Mouse (Mus musculus) stomach, embryonic 14.5 days (tissue): ENCODE results near the gene Ripor1. TPM values are rescaled to one million over a fixed set of nuclear protein-coding genes. Genes with fewer than 3 reads are reported as not detected.
"Not testable (repeated sequence)": the region's sequence is repeated elsewhere in the genome, so short reads cannot be mapped to it uniquely, and the experiment has no call there.

ENCODE experiments used
- ATAC-seq: fragments of 200-750 bp; cut with Nextera tagmentation; 2 replicates; pipeline ENCODE4 v1.8.0; 2017; ENCODE audit warnings: low read depth, moderate TSS enrichment; ENCODE audit not compliant: insufficient number of reproducible peaks, insufficient read depth, low FRiP score
- H3K27ac ChIP-seq: fragments of 300-500 bp; sonication (generic); 2 replicates; pipeline ENCODE4 v1.5.1; 2014; ENCODE audit warnings: mild to moderate bottlenecking, low read length, moderate library complexity, mixed read lengths
- H3K27me3 ChIP-seq: fragments of 300-500 bp; sonication (generic); 2 replicates; pipeline ENCODE4 v1.6.1; 2014; ENCODE audit warnings: low read length, control low read depth, mixed read lengths; ENCODE audit not compliant: control insufficient read depth, insufficient read depth
- H3K36me3 ChIP-seq: fragments of 300-500 bp; sonication (generic); 2 replicates; pipeline ENCODE4 v1.6.1; 2014; ENCODE audit warnings: mild to moderate bottlenecking, control low read depth, low read length, moderate library complexity, mixed read lengths; ENCODE audit not compliant: control insufficient read depth, insufficient read depth
- H3K4me1 ChIP-seq: fragments of 300-500 bp; sonication (generic); 2 replicates; pipeline ENCODE4 v1.6.1; 2014; ENCODE audit warnings: low read length, control low read depth, mixed read lengths; ENCODE audit not compliant: control insufficient read depth, insufficient read depth
- H3K4me2 ChIP-seq: fragments of 300-500 bp; sonication (generic); replicated peaks from 2 replicates; pipeline ENCODE4 v1.6.1; 2014; ENCODE audit warnings: low read depth, low read length, control low read depth
- H3K4me3 ChIP-seq: fragments of 300-500 bp; sonication (generic); 2 replicates; pipeline ENCODE4 v1.5.1; 2014; ENCODE audit warnings: low read depth, low read length, control low read depth
- H3K9ac ChIP-seq: fragments of 300-500 bp; sonication (generic); replicated peaks from 2 replicates; pipeline ENCODE4 v1.6.1; 2014; ENCODE audit warnings: low read depth, mild to moderate bottlenecking, control low read depth, low read length, moderate library complexity, mixed read lengths
- H3K9me3 ChIP-seq: fragments of 300-500 bp; sonication (generic); 2 replicates; pipeline ENCODE4 v1.6.1; 2016; ENCODE audit warnings: low read depth, low read length, control low read depth; ENCODE audit not compliant: control insufficient read depth
- WGBS: fragments of 180-500 bp; shearing (Covaris S2); extraction: QIAGEN DNeasy Blood & Tissue Kit; methylation state at CpG from one replicate; pipeline ENCODE4 v1.1.7; 2014; 5-methylcytosine and 5-hydroxymethylcytosine counted together
- polyA plus RNA-seq: library from polyadenylated mRNA; unstranded; fragments of >200 nt; fragmentation: Nextera tagmentation; extraction: Ambion mirVana; gene quantifications from 2 replicates; pipeline ENCODE4 v1.2.1, GENCODE M21; 2014

Gene Ripor1
- polyA plus RNA-seq = 18.5 and 20.8 TPM in 2 replicates

GRCm38 (mm10) chr8:105604804-105605381, at the start of gene Ripor1:
Gene Ripor1, plus strand, starts transcription at chr8:105605255.
- Histone ChIP-seq H3K27ac (peak within 1 kb of the TSS; percentile 88), H3K4me3 (peak within 1 kb of the TSS; percentile 68), H3K4me2 (peak within 1 kb of the TSS; percentile 91), H3K9me3 (no peaks in the 10 kb centered on the region), H3K9ac (peak within 1 kb of the TSS; percentile 79), H3K27me3 (no peaks in the 10 kb centered on the region), H3K36me3 (no peaks in the 10 kb centered on the region), H3K4me1 (peaks cover 17% of the 10 kb centered on the region)
- ATAC-seq = peak; percentile 80
- WGBS = under 1% methylated on average over 37 of the region's 42 CpGs

DNA sequence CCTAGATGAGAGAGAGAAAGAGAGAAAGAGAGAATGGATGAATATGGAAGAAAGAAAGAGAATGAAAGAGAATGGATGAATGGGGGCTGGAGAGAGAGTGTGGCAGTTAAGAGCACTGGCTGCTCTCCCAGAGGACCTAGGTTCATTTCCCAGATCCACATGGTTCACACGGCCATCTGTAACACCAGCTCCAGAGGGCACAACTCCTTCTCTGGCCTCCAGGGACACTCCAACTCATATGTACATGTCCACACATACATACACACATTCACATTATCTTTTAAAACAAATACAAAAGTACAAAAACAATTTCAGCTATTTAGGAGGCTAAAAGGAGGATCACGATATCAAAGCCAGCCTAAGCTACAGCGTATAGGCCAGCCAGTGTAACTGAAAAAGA, 42.2 kb upstream of the Ripor1 start:
- ATAC-seq = no peak
- WGBS = 82% methylated on average over 3 of the region's 3 CpGs
- H3K9ac ChIP-seq = no peak overlapping the region
- no peaks in the 10 kb centered on the region for H3K9me3 ChIP-seq
- peaks cover 3% of the 10 kb centered on the region; the same call in 1 of the 2 replicates for H3K36me3 ChIP-seq
- peaks cover 15% of the 10 kb centered on the region; the same call in 1 of the 2 replicates for H3K4me1 ChIP-seq
- no peak overlapping the region for H3K4me2 ChIP-seq
- H3K27me3 ChIP-seq = no peaks in the 10 kb centered on the region
- no peak overlapping the region for H3K27ac ChIP-seq
- H3K4me3 ChIP-seq = no peak overlapping the region

- H3K4me2 ChIP-seq = no peak overlapping the region
- no peaks in the 10 kb centered on the region for H3K9me3 ChIP-seq
- peaks cover 3% of the 10 kb centered on the region; the same call in 1 of the 2 replicates for H3K36me3 ChIP-seq
- H3K27ac ChIP-seq = no peak overlapping the region
- 88% methylated on average over 1 of the region's 1 CpGs for WGBS
- ATAC-seq = no peak
- no peaks in the 10 kb centered on the region for H3K27me3 ChIP-seq
- no peak overlapping the region for H3K9ac ChIP-seq
- no peak overlapping the region for H3K4me3 ChIP-seq
- H3K4me1 ChIP-seq = peaks cover 15% of the 10 kb centered on the region; the same call in 1 of the 2 replicates
These were observed 41.2 kb upstream of the Ripor1 start for GRCm38 (mm10) chr8:105563871-105564270.

DNA sequence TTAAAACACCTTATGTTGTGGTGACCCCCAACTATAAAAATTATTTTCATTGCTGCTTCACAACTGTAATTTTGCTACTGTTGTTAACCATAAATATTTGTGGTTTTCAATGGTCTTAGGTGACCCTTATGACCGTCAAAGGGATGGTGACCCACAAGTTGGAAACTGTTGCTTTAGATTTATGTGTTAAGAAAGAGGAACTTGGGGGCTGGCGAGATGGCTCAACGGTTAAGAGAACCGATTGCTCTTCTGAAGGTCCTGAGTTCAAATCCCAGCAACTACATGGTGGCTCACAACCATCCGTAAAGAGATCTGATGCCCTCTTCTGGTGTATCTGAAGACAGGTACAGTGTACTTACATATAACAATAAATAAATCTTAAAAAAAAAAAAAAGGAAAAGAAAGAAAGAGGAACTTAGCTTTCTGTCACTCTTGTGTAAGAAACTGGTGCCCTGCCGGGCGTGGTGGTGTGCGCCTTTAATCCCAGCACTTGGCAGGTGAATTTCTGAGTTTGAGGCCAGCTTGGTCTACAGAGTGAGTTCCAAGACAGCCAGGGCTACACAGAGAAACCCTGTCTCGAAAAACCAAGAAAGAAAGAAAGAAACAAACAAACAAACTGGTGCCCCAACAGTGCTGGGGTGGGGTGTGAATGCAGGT, 40.4 kb upstream of the Ripor1 start:
- not testable (repeated sequence) for H3K9me3 ChIP-seq, H3K27ac ChIP-seq, H3K27me3 ChIP-seq, ATAC-seq, H3K36me3 ChIP-seq
- 80% methylated on average over 9 of the region's 9 CpGs for WGBS
- Histone ChIP-seq H3K4me3 (peak overlapping the region; percentile 88), H3K4me2 (peak overlapping the region; percentile 85), H3K9ac (peak overlapping the region; percentile 78; the same call in 1 of the 2 replicates), H3K4me1 (peaks cover 15% of the 10 kb centered on the region; the same call in 1 of the 2 replicates)

GRCm38 (mm10) chr8:105565401-105565881, 39.6 kb upstream of the Ripor1 start:
- peak; percentile 72 for ATAC-seq
- peak overlapping the region; percentile 85 for H3K4me2 ChIP-seq
- H3K9ac ChIP-seq = peak overlapping the region; percentile 78
- under 1% methylated on average over 31 of the region's 31 CpGs for WGBS
- peaks cover 3% of the 10 kb centered on the region; the same call in 1 of the 2 replicates for H3K36me3 ChIP-seq
- peak overlapping the region; percentile 75; the same call in 1 of the 2 replicates for H3K27ac ChIP-seq
- H3K9me3 ChIP-seq = no peaks in the 10 kb centered on the region
- peaks cover 15% of the 10 kb centered on the region; the same call in 1 of the 2 replicates for H3K4me1 ChIP-seq
- H3K27me3 ChIP-seq = no peaks in the 10 kb centered on the region
- H3K4me3 ChIP-seq = peak overlapping the region; percentile 88

DNA sequence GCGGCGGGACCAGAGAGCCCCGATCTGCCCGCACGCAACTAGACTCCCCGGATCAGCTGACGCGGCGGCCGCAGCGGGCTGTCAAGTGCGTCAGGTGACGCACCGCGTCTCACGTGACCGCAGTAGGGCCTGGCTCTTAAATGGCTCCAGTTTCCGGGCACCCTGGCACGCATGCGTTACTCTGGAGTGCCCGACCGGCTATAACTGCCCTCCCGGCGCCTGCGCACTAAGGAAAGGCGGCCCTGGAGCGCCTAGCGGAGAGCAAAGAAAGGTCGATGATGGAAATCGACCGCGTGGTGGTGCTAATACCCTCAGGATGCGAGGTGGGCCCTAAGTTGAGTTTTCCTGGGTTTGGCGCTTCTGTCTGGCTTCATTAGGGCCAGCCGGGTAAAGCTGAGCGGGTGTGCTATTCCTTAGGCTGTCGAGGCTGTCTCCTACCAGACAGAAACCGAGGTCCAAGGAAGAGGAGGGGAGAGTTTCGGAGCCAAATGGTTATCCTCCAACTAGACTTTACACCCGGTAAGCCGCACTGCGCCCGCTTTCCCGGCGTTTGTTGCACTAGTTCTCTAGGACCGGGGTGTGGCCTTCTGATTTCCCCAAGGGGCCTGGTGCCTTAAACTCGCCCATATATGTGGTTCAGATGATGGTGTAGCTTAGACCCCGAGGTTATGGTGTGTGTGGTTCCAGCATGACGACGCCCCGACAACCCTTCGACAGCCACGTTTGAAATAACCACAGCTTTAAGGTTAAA, 38.9 kb upstream of the Ripor1 start, which contains the start of gene Atp6v0d1:
Gene Atp6v0d1 (minus strand): TSS at position 96 of the 751 bp plus-strand sequence.
- H3K4me3 ChIP-seq = peak within 1 kb of the TSS; percentile 88
- no peaks in the 10 kb centered on the region for H3K9me3 ChIP-seq
- H3K36me3 ChIP-seq = peaks cover 3% of the 10 kb centered on the region; the same call in 1 of the 2 replicates
- peaks cover 15% of the 10 kb centered on the region; the same call in 1 of the 2 replicates for H3K4me1 ChIP-seq
- H3K4me2 ChIP-seq = peak within 1 kb of the TSS; percentile 85
- 3% methylated on average over 53 of the region's 53 CpGs for WGBS
- peak within 1 kb of the TSS; percentile 78 for H3K9ac ChIP-seq
- peak; percentile 98 for ATAC-seq
- no peaks in the 10 kb centered on the region for H3K27me3 ChIP-seq
- H3K27ac ChIP-seq = peak within 1 kb of the TSS; percentile 75; the same call in 1 of the 2 replicates

DNA sequence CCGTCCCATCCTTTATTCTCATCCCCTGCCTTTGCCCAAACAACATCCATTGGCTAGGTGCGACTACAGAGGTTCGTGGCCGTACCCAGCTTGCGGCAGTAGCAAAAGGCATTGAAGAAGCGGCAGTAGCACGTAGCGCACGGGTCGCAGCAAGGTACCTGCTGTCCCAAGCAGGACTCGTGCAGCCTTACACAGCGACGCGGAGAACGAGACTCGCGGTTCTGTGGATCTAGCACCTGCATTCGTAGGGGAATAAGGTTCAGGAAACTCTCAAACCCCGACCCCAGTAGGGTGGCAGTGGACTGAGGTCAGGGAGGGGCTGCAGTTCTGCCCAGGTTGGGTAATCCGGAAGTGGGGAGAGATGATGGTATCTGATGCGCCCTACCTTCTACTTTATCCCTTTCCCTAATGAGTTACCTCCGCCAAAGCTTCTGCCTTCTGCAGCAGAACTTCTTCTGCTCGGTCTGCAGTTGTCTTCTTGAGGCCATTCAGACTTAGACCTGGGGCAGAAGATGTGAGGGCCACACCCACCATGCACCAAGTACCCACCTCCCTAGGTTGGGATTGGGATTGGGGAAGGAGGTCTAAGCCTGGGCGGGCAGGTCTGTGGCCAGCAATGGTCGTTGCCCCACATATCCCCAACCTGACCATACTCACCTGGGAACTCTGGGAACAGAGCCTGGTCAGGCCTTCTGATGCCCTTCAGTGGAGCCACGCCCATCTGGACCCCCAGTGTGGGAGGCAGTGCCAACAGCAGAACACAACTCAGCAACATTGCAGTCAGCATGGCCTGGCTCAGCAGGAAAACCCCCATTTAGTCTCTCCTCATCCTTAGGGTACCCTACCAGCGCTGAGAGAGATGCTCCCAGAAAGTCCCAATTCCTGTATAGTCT, 38.1 kb upstream of the Ripor1 start:
- Histone ChIP-seq H3K9ac (peak overlapping the region; percentile 43), H3K36me3 (peaks cover 3% of the 10 kb centered on the region; the same call in 1 of the 2 replicates), H3K4me1 (peaks cover 15% of the 10 kb centered on the region; the same call in 1 of the 2 replicates), H3K27me3 (no peaks in the 10 kb centered on the region), H3K9me3 (no peaks in the 10 kb centered on the region), H3K4me2 (peak overlapping the region; percentile 61), H3K4me3 (peak overlapping the region; percentile 88), H3K27ac (no peak overlapping the region; the same call in 1 of the 2 replicates)
- 24% methylated on average over 27 of the region's 27 CpGs for WGBS
- ATAC-seq = 0 out of 2 replicates have a peak, but pooled peaks have one; percentile 1
